Mouse (Mus musculus) CH12.LX (cell line): ENCODE data around the gene Klhl5.

Experiments used
- CTCF ChIP-seq, 2 experiments: IDR thresholded peaks in 1 of 2; conservative IDR thresholded peaks in 1 of 2; 2 replicates each; pipeline ENCODE4 v1.5.1; 2011 to 2012; ENCODE audit warnings: low read depth in 2 of 2, low read length in 2 of 2, improper control_type of control experiment in 1 of 2, inconsistent platforms in 1 of 2, mild to moderate bottlenecking in 1 of 2, moderate library complexity in 1 of 2
- SMC3 ChIP-seq: IDR thresholded peaks from 2 replicates; pipeline ENCODE4 v1.6.1; 2011; ENCODE audit warnings: low read depth, low read length, improper control_type of control experiment
- TCF12 ChIP-seq: IDR thresholded peaks from 2 replicates; pipeline ENCODE4 v1.6.1; 2014; ENCODE audit warnings: low read depth, mild to moderate bottlenecking, inconsistent platforms, low read length, improper control_type of control experiment

GRCm38 (mm10) chr5:65149706-65150105 is 42.4 kb downstream of the Klhl5 start:
- no peak for TF ChIP-seq TCF12
- TF ChIP-seq CTCF (conservative IDR thresholded peaks at IDR 0.05 in 1 of 2, IDR thresholded peaks at IDR 0.05 in 1 of 2; ENCODE audit: low read depth in 2 of 2, low read length in 2 of 2) = no peak
- no peak for TF ChIP-seq SMC3
